Mouse (Mus musculus): Measurements from ENCODE around the gene Prkn. TPM values are rescaled to one million over a fixed set of nuclear protein-coding genes. Genes with fewer than 3 reads are reported as not detected.

Prkn gene
- polyA plus RNA-seq, 1 experiment: 16.7 TPM

- WGBS: 95% methylated on average over 1 of the region's 1 CpGs
- H3K27me3 ChIP-seq (ENCODE audit: control insufficient read depth, insufficient read depth, low read length): no peaks in the 10 kb centered on the region
- no peaks in the 10 kb centered on the region for H3K4me1 ChIP-seq (ENCODE audit: control insufficient read depth, insufficient read depth, low read length)
- H3K27ac ChIP-seq (ENCODE audit: insufficient read depth, low read length): no peak overlapping the region
- no peak overlapping the region for H3K4me3 ChIP-seq (replicated peaks; ENCODE audit: insufficient read depth, low read depth, low read length)
- TF ChIP-seq POLR2A (IDR thresholded peaks at IDR 0.05; ENCODE audit: borderline replicate concordance, insufficient read depth, low read length): no peak
- TF ChIP-seq CTCF (IDR thresholded peaks at IDR 0.05; ENCODE audit: borderline replicate concordance, insufficient read depth, low read depth, low read length): no peak
- no peak for DNase-seq
Observed at GRCm38 (mm10) chr17:11533835-11534234, 693.7 kb downstream of the Prkn start.

- TF ChIP-seq CTCF (IDR thresholded peaks at IDR 0.05; ENCODE audit: borderline replicate concordance, insufficient read depth, low read depth, low read length) (no peak), POLR2A (IDR thresholded peaks at IDR 0.05; ENCODE audit: borderline replicate concordance, insufficient read depth, low read length) (no peak)
- no peak overlapping the region for H3K4me3 ChIP-seq (replicated peaks; ENCODE audit: insufficient read depth, low read depth, low read length)
- no peak for DNase-seq
- H3K27me3 ChIP-seq (ENCODE audit: control insufficient read depth, insufficient read depth, low read length): no peaks in the 10 kb centered on the region
- H3K27ac ChIP-seq (ENCODE audit: insufficient read depth, low read length): no peak overlapping the region
- H3K4me1 ChIP-seq (ENCODE audit: control insufficient read depth, insufficient read depth, low read length): no peaks in the 10 kb centered on the region
- WGBS: 92% methylated on average over 7 of the region's 7 CpGs
Observed at GRCm38 (mm10) chr17:11538826-11539225, 698.6 kb downstream of the Prkn start.

- TF ChIP-seq CTCF (IDR thresholded peaks at IDR 0.05; ENCODE audit: borderline replicate concordance, insufficient read depth, low read depth, low read length): no peak
- Histone ChIP-seq H3K4me3 (replicated peaks; ENCODE audit: insufficient read depth, low read depth, low read length) (no peak overlapping the region), H3K27ac (ENCODE audit: insufficient read depth, low read length) (no peak overlapping the region), H3K4me1 (ENCODE audit: control insufficient read depth, insufficient read depth, low read length) (no peaks in the 10 kb centered on the region), H3K27me3 (ENCODE audit: control insufficient read depth, insufficient read depth, low read length) (no peaks in the 10 kb centered on the region; the same call in 1 of the 2 replicates)
- DNase-seq: no peak
- WGBS: 78% methylated on average over 4 of the region's 4 CpGs
Observed at GRCm38 (mm10) chr17:11541928-11542623, 701.9 kb downstream of the Prkn start.

GRCm38 (mm10) chr17:11550562-11550961 lies 710.4 kb downstream of the Prkn start:
- no peak for DNase-seq
- Histone ChIP-seq H3K27ac (ENCODE audit: insufficient read depth, low read length) (no peak overlapping the region), H3K4me3 (replicated peaks; ENCODE audit: insufficient read depth, low read depth, low read length) (no peak overlapping the region), H3K4me1 (ENCODE audit: control insufficient read depth, insufficient read depth, low read length) (no peaks in the 10 kb centered on the region), H3K27me3 (ENCODE audit: control insufficient read depth, insufficient read depth, low read length) (no peaks in the 10 kb centered on the region)
- TF ChIP-seq POLR2A (IDR thresholded peaks at IDR 0.05; ENCODE audit: borderline replicate concordance, insufficient read depth, low read length) (no peak), CTCF (IDR thresholded peaks at IDR 0.05; ENCODE audit: borderline replicate concordance, insufficient read depth, low read depth, low read length) (no peak)
- WGBS: 88% methylated on average over 5 of the region's 5 CpGs

- no peak for DNase-seq
- no peak overlapping the region for H3K27ac ChIP-seq (ENCODE audit: insufficient read depth, low read length)
- TF ChIP-seq CTCF (IDR thresholded peaks at IDR 0.05; ENCODE audit: borderline replicate concordance, insufficient read depth, low read depth, low read length) (no peak), POLR2A (IDR thresholded peaks at IDR 0.05; ENCODE audit: borderline replicate concordance, insufficient read depth, low read length) (no peak)
- H3K4me3 ChIP-seq (replicated peaks; ENCODE audit: insufficient read depth, low read depth, low read length): no peak overlapping the region
- no peaks in the 10 kb centered on the region for H3K27me3 ChIP-seq (ENCODE audit: control insufficient read depth, insufficient read depth, low read length)
- 44% methylated on average over 6 of the region's 6 CpGs for WGBS
- no peaks in the 10 kb centered on the region for H3K4me1 ChIP-seq (ENCODE audit: control insufficient read depth, insufficient read depth, low read length)
Observed at GRCm38 (mm10) chr17:11565681-11566080, 725.5 kb downstream of the Prkn start.

- Histone ChIP-seq H3K4me3 (replicated peaks; ENCODE audit: insufficient read depth, low read depth, low read length) (no peak overlapping the region), H3K4me1 (ENCODE audit: control insufficient read depth, insufficient read depth, low read length) (no peaks in the 10 kb centered on the region), H3K27ac (ENCODE audit: insufficient read depth, low read length) (no peak overlapping the region), H3K27me3 (ENCODE audit: control insufficient read depth, insufficient read depth, low read length) (no peaks in the 10 kb centered on the region)
- WGBS: 38% methylated on average over 8 of the region's 8 CpGs
- no peak for TF ChIP-seq POLR2A (IDR thresholded peaks at IDR 0.05; ENCODE audit: borderline replicate concordance, insufficient read depth, low read length)
- no peak for TF ChIP-seq CTCF (IDR thresholded peaks at IDR 0.05; ENCODE audit: borderline replicate concordance, insufficient read depth, low read depth, low read length)
- DNase-seq: no peak
Observed at GRCm38 (mm10) chr17:11570392-11570791, 730.2 kb downstream of the Prkn start.

- Histone ChIP-seq H3K4me3 (replicated peaks; ENCODE audit: insufficient read depth, low read depth, low read length) (no peak overlapping the region), H3K4me1 (ENCODE audit: control insufficient read depth, insufficient read depth, low read length) (no peaks in the 10 kb centered on the region), H3K27me3 (ENCODE audit: control insufficient read depth, insufficient read depth, low read length) (no peaks in the 10 kb centered on the region), H3K27ac (ENCODE audit: insufficient read depth, low read length) (no peak overlapping the region)
- WGBS: 93% methylated on average over 9 of the region's 9 CpGs
- TF ChIP-seq CTCF (IDR thresholded peaks at IDR 0.05; ENCODE audit: borderline replicate concordance, insufficient read depth, low read depth, low read length): no peak
- TF ChIP-seq POLR2A (IDR thresholded peaks at IDR 0.05; ENCODE audit: borderline replicate concordance, insufficient read depth, low read length): no peak
- DNase-seq: no peak
Observed at GRCm38 (mm10) chr17:11573666-11574065, 733.5 kb downstream of the Prkn start.

- no peak overlapping the region for H3K27ac ChIP-seq (ENCODE audit: insufficient read depth, low read length)
- H3K27me3 ChIP-seq (ENCODE audit: control insufficient read depth, insufficient read depth, low read length): no peaks in the 10 kb centered on the region
- H3K4me3 ChIP-seq (replicated peaks; ENCODE audit: insufficient read depth, low read depth, low read length): no peak overlapping the region
- H3K4me1 ChIP-seq (ENCODE audit: control insufficient read depth, insufficient read depth, low read length): no peaks in the 10 kb centered on the region
- no peak for TF ChIP-seq CTCF (IDR thresholded peaks at IDR 0.05; ENCODE audit: borderline replicate concordance, insufficient read depth, low read depth, low read length)
- TF ChIP-seq POLR2A (IDR thresholded peaks at IDR 0.05; ENCODE audit: borderline replicate concordance, insufficient read depth, low read length): no peak
- DNase-seq: no peak
- WGBS: 87% methylated on average over 4 of the region's 4 CpGs
Observed at GRCm38 (mm10) chr17:11585491-11585890, 745.3 kb downstream of the Prkn start.

Data from cerebellum, adult 2 months (tissue).